Mouse (Mus musculus) ovary, adult 10 weeks (tissue): ENCODE measurements around the gene Dhx36. TPM values are rescaled to one million over a fixed set of nuclear protein-coding genes. Genes with fewer than 3 reads are reported as not detected.

Experiments
- polyA plus RNA-seq: library from polyadenylated mRNA; stranded (reverse); fragments of 350-450 nt; fragmentation: Illumina TruSeq; extraction: RNeasy Lipid Tissue Mini Kit (QIAGEN cat#74804); gene quantifications from one replicate; pipeline ENCODE4 v1.2.3, GENCODE M21; 2014

Dhx36 gene
- polyA plus RNA-seq = 125 TPM

DNA sequence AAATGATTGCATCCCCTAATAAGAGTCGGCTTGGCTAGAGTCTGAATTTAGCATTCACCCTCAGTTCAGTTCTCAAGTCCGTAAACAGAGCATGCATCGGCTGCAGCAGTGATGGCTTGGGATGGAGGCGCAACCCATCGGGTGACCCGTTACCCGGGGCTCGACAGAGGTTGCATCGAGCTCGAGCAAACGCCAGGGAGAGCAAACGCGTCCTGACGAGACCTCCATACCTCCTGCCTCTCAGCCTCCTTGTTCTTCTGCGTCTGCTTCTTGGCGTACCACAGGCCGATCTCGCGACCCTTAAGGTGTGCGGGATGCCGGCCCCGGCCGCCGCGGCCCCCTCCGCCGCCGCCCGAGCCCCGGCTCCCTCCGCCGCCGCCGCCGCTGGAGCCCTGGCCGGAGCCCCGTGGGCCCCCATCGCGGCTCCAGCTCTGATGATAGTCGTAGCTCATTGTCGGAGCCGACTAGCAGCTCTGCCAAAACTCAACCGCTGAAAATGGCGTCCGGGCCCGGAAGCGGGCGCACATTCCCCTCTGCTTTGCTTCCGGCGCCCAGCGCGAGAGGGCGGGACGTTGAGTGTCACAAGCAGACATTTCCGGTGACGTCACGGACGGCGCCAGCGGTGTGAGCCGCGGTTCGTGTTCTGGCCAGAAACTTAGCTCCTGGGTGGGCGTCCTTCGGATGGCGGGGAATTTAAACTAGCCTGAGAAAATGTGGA is at the start of gene Dhx36:
TSS of gene Dhx36 (minus strand) at position 517 of the 718 bp plus-strand sequence.

Other genes with a start within 250 kb of the Dhx36 start
- gene Arhgef26, start 168.7 kb downstream of the Dhx36 start, polyA plus RNA-seq = 8.4 TPM
- 0.80 TPM for gene Gpr149, start 98.1 kb upstream of the Dhx36 start, polyA plus RNA-seq